Mouse (Mus musculus) layer of hippocampus, postnatal 14 days (tissue): ENCODE results near the gene Spata25. TPM values are rescaled to one million over a fixed set of nuclear protein-coding genes. Genes with fewer than 3 reads are reported as not detected.
"Not testable (repeated sequence)": the region's sequence is repeated elsewhere in the genome, so short reads cannot be mapped to it uniquely, and the experiment has no call there.

ENCODE experiments used
- DNase-seq, 2 experiments: peaks; one replicate each; pipeline ENCODE4 v3.0.0; 2021 to 2022; ENCODE audit warnings: low spot score in 2 of 2, mixed read lengths in 1 of 2
- long read RNA-seq, 2 experiments: library from polyadenylated mRNA; stranded (forward); transcript quantifications; one replicate each; pipeline ENCODE4 v2.0.0; 2021
- total RNA-seq, 2 experiments: library from RNA; stranded (reverse); gene quantifications; 2 replicates each; pipeline ENCODE4 v1.2.3; 2021

Gene Spata25
- under 1 TPM in 1 of 2 experiments, not detected in 1; 0.67 TPM for total RNA-seq
- long read RNA-seq, experiment 1 = 0 reads
- long read RNA-seq, experiment 2, partial matches to known transcripts = 0 of 1 reads
- long read RNA-seq, experiment 2, other reads (novel, unspliced or antisense) = 1 of 1 reads

DNA sequence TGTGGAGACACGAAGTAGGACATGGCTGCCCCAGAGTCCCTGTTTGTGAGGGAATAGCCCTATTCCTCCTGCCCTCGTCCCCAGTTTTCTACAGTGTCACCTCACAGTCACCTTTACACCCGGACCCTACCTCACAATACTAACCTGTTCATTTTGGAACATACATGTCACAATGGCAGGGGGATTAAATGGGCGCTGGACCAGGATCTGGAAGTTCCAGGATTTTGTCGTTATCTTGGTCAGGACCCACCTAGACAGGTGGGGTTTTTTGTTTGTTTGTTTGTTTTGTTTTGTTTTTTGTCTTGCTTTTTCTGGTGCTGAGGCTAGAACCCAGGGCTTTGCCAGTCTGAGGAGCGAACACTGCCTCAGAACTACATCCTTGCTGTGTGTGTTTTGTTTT is at the start of gene Spata25:
Gene Spata25 (minus strand): TSS at position 101 of the 400 bp plus-strand sequence.
- no peak for DNase-seq

DNA sequence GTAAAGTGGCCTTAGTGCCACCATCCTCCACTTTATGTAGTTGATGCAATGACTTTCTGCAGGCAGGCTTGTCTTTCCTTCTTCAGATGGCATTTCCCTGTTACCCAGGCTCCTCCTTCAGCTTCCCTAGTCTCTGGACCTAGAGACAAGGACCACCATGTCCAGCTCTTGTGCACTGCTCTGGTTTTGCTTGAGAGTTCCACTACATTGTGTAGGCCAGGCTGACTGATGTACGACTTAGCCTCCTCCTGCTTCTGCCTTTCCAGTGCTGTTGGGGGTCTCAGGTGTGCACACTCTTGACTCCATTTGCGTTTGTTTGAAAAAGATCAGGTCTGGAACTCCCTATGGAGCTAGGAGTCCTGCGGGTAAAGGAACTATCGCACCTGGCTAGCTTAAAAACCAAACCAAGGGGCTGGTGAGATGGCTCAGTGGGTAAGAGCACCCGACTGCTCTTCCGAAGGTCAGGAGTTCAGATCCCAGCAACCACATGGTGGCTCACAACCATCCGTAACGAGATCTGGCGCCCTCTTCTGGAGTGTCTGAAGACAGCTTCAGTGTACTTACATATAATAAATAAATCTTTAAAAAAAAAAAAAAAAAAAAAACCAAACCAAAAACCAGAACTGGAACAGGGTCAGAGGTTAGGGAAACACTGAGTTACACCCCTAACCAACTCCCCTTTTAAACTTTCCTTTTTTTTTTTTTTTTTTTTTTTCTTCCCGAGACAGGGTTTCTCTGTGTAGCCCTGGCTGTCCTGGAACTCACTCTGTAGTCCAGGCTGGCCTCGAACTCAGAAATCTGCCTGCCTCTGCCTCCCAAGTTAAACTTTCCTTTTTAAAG is 49.3 kb upstream of the Spata25 start:
- DNase-seq = not testable (repeated sequence)

DNA sequence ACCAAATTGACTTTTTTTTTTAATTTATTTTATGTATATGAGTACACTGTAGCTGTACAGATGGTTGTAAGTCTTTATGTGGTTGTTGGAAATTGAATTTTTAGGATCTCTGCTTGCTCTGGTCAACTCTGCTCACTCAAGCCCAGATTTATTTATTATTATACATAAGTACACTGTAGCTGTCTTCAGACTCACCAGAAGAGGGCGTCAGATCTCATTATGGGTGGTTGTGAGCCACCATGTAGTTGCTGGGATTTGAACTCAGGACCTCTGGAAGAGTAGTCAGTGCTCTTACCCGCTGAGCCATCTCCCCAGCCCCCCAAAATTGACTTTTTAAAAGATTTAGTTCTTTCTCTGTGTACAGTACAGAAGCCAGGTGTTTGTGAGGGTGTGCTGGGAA is 47.3 kb upstream of the Spata25 start:
- DNase-seq = not testable (repeated sequence)

DNA sequence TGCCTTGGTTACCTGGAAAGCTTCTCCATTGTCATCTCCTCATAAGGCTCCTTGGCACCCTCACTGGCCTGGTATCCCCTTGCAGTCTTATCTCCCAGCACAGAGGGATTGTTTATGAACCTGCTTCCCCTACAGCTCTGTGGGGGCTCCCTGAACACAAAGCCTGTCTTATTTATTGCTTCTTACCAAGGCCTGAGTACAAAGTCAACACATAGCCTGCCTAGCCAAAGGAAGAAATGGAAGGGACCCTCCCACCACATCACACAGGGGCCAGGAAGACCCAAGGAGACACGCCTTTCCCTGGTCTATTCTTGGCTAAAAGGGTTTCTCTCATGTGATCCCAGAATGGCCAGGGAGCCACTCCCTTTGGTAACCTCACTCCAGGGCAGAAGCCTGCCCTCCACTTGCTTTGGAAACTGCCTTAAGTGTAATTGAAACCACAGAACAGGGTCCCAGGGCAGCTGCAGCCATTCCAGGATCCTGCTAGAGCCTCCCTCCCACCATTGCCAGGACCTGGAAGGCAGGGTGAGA is 46.0 kb upstream of the Spata25 start:
- no peak for DNase-seq

DNA sequence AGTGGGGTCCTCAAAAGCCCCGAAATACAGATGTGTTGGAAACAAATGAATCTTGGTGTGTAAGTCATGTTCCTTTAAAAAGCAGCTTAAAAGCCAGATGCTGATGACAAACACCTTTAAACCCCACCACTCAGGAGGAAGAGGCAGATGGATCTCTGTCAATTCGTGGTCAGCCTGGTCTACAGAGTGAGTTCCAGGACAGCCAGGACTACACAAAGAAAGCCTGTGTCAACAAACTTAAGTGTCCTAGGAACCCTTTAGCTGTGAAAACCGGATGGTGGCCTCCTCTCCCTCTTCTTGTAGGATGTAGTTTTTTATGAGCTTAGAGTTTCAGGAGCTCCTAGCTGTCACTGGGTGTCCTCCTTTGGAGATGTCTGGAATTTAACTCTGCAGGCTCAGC is 45.3 kb upstream of the Spata25 start:
- no peak for DNase-seq

DNA sequence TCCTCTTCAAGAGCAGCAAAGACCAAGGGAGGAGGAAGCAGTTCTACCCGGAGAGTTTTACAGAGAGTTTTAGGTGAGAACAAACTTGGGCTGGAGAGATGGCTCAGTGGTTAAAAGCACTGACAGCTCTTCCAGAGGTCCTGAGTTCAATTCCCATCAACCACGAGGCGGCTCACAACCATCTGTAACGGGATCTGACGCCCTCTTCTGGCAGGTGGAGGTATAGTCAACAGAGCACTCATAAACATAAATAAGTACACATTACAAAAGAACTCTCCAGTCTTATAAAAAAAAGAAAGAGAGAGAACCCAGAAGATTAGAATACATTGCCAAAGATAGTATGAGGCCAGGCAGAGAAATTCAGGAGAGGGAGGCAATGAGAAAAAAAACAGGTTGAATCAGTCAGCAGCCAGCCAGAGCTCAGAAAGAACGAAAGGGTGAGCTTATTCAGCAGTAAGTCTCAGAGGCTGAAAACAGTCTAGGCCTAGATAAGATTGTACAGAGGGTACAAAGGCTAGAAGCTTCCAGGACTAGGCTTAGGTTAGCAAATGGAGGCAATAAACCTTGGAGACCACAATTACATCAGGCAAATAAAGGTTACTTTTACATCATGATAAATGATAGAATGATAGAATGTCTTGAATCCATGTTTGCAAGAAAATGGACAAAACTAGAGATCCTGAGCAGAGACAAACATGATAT is 43.4 kb upstream of the Spata25 start:
- DNase-seq = no peak

DNA sequence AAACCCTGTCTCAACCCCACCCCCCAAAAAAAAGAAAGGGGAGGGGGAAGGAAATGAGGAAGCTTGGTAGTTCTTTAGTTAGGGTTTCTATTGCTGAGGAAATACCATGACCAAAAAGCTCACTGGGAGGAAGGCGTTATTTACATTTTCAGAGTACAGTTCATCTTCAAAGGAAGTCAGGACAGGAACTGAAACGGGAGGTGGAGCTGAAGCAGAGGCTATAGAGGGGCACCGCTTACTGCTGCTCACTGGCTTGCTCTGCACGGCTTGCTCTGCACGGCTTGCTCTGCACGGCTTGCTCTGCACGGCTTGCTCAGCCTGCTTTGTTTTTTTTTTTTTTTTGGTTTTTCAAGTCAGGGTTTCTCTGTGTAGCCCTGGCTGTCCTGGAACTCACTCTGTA is 40.2 kb upstream of the Spata25 start:
- no peak for DNase-seq

DNA sequence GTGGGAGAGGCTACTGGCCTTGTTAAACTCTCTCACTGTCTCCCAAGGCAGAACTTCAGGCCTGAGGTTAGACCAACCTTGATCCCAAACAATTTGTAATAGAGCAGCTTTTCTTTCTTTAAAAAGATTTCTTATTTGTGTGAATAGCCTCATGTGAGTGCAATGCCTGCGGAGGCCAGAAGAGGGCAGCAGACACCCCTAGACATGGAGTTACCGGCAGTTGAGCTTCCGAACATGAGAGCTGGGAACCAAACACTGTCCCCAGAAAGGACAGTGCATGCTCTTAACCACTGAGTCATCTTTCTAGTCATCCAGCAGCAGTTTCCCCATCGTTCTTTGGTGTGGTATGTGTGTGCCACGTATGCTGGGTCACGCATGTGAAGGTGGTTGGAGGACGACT is 39.2 kb upstream of the Spata25 start:
- DNase-seq = no peak

DNA sequence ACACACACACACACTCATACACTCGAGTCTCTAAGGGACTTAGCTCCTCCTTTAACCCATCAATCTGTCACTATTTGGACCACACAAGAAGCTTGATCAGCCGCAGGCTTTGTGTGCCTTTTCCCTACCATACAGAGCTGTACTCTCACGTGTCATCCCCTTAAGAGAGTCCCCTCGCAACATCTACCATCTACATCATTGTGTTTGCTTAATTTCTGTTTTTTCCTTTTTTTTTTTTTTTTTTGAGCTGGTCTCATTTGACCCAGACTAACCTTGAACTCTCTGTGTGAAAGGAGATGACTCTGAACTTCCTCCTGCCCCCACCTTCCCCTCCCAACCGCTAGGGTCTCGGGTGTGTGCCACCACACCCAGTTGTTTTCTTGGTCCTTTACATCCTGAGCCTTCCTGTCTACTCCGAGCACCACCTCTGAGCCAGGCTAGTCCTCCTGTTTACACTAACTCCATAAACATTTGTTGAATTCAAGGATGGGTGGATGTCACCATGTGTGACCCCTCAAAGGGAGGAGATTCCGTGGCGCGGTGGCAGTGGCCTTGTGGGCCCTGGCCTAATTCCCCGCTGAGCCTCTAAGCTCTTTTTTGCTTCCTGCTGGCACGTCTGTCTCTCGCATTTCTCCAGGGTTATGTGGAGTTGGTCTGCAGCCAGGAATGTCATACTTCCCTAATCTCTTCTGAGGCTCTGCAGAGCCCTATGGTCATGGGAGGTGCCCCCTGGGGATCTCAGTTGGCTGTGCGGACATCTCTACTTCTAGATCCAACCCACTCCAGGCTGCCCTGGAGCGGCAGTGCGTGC is 38.6 kb upstream of the Spata25 start:
- no peak for DNase-seq

DNA sequence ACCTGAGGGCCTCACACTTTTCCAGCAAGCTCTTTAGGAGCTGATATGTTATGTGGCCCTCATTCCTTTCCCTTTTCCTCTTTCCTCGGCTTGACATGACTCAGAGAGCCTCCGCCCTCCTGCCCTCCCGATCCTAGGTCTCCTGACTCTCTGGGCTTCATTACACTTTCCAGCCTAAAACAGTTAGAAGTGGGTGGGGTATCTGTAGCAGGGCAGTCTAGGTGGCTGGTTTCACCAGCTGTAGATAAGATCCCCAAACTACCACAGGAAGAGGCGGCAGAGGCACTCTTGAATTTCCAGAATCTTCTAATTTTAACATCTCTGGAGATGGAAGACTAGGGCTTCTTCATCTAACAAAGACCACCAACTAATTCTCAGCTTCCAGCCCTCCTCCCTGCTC is 36.3 kb upstream of the Spata25 start:
- no peak for DNase-seq

DNA sequence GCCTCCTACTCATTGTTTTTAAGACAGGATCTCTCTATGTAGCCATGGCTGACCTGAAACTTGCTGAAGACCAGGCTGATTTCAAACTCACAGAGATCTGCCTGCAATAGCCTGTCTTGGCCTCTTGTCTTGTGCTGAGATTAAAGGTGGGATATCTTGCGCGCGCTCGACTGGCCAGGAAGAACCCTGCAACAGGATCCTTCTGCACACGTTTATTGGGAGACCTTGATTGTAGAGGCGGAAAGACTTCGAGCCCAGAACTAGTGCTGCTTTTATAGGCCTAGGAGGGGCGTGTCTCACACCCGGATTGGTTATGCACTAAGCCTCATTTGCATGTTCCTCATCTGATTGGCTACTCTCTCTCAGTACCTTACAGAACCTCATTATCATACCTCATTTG is 35.1 kb upstream of the Spata25 start:
- not testable (repeated sequence) for DNase-seq

DNA sequence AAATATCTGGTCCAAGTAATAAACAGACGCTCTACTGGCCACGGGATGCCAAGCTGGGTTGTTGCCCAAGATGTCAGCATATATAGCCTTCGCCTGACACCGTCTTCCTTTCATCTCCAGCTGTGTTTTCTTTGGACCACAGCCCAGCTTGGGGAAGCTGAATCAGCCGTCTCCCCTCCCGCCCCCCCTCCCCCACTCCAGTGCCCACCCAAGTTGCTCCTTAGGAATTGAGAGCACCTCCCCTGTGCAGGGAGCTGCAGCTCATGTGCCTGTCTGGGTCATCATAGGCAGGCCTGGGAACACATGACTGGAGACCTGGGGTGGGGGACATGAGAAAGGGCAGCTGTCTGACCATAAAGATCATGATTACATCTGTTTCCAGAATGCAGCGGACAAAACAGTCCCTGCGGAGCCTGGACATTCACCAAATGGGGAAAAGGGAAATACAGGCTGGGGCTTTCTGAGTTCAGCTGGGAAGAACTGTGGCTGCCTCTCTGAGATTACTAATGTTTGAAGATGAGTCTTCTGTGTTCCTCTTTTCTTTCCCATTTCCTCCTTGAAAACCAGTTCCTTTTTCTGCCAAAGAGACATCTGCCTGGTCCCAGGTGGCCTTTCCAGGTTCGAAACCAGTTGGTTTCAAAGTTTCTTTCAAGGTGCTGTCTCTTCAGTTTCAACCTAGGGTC is 34.0 kb upstream of the Spata25 start:
- DNase-seq = no peak

DNA sequence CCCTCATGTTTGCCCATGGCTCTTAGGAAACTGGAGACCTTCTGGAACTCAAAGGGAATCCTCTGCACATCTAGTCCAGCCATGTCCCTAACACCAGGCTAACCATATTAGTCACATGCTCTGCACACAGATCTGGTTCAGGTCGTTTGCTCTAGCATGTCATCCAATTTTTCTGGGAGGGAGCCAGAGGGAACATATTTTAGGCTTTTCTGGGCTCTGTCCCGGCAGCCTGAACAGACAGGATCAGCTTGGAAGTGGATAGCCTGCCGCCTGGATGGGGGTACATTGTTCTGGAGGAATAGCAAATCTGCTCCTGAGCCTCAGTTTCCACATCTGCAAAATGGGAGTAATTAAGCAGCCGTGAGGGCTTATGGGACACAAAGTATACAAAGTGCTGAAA is 32.8 kb upstream of the Spata25 start:
- DNase-seq = no peak

DNA sequence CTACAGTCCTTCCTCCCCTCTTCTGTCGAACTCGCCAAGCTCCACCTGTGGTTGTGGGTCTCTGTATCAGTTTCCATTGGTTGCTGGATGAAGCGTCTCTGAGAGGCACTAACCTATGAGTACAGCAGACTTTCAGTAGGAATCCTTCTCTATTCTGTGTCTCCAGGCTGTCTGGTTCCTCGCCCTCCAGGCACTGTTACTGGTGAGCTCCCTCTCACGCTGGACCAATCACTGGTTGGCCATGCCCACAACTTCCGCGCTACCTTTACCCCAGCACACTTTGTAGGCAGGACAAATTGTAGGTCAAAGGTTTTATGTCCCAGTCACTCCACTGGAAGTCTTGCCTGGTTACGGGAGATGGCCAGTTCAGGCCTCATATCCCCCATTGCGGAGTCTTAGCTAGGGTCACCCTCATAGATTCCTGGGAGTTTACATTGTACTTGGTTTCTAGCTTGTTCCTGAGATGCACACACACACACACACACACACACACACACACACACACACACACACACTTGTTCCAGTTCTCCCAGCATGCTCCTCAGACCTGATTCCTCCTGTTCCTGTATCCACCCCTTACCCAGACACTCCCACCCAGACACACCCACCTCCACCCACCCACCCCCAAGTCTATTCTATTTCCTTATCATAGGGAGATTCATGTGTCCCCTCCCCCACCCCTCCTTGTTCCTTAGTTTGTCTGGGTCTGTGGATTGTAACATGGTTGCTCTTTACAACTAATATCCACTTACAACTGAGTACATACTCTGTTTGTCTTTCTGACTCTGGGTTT is 31.5 kb upstream of the Spata25 start:
- no peak for DNase-seq

DNA sequence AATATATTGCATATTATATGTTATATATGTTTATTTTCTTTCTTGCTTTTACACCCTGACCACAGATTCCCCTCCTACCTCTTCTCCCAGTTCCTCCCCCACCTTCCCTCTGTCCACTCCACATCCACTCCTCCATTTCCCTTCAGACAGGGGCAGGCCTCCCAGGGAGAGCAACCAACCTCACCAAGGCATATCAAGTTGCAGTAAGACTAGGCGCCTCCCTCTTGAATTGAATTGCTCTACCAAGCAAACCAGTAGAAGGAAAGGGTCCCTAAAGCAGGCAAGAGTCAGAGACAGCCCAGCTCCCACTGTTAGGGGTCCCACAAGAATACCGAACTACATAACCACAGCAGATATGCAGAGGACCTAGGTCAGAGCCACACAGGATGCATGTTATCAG is 30.8 kb upstream of the Spata25 start:
- DNase-seq = no peak

DNA sequence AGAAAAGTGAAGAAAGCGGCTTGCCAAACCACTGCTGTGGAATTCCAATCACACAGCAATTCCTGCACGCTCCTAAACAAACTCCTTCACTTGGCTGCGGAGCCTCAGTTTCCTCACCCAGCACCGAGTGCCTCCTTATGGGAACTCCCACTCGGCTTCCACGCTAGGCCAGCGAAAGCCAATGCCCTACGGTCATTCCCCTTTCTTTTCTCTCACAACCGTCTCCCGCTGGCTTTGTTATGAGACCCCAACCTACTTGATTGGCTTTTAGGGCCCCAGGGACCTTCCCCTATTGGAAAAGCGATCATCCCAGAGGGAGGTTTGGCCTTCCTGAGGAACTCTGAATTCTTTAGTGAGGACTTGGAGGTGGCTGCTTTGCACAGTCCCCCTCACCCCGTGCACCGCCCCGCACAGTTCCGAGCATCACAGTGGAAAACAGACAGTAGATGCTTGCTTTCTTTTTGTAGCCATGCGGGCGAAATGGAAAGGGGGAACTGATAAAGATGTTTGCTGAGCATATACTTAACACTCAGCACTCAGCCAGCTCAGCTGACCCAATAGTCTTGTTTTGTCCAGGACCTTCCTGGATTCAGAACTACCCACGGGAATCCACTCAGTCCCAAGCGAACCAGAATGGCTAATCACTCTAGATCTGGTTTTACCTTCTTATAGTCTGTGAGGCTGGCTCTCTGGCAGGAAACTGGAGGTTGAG is 29.7 kb upstream of the Spata25 start:
- no peak for DNase-seq

DNA sequence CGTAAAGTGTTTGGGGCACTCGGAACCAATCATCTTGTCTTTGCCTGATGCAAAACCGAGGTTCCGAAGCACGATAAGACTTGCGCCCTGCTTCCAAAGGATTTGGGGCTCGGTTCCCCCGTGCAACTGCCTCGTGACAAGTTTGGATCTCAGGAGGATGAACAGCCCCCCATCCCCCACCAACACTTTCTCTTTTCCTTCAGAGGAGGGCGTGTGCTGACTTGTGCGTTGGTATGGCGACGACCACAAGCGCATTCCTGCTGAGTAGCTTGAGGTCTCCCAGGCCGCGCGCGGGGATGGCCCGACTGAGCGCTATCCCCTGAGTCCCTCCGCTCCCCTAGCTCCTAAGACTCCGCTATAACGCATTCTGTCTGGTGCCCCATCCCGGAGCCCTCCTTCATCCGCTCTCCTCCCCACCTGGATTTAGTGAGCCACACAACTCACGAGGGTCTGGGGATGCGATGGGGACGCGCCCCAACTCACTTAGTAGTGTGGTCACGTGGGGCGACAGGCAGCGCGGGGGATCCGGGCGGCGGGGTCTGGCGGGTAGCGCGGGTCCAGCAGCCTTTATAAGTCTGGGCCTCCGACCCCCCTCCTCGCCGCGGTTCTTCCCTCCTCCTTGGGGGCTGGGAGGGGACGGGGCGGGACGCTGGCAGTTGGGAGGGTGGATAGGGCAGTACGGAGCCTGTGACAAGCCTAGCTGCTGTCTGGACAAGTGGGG is 28.9 kb upstream of the Spata25 start, which contains the start of gene Pltp:
Gene Pltp (minus strand): TSS at position 611 of the 721 bp plus-strand sequence.
- no peak for DNase-seq

DNA sequence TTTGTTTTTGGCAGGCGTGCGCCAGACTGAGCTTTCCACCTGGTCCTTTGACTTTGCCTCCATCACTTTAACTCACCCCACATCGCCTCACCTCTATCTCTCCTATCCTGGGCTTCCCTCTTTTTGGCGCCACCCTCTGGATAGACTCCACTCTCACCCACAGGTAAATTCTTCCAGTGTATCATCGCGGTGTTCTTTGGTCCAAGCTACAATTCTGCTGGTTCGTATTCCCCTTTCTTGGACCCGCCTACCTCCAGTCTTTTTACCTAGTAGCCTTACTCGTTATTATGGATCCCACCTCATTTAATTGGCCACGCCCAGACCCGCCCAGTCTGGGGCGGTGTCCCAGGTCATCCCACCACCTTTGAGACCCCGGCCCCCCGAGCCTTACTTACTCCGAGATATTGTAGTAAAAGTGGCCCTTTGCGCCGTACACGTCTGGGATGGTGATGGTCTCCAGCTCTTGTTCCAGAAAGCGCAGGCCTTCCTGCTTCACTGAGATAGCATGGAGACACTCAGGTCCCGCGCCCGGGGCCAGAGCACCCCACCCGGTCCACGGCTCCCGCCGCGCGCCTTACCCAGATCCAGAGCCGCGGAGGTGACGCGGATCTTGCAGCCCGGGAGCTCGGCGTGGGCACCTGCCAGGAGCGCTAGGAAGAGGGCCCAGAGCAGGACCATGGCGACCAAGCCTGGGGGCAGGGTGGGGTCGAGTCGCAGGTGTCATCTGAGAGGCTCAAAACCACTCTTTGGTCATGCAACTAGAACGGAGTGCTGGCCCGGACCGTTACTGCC is 28.2 kb upstream of the Spata25 start:
- DNase-seq = no peak
